Mouse (Mus musculus) heart, adult 2 months (tissue): ENCODE data around the gene Dars. TPM values are rescaled to one million over a fixed set of nuclear protein-coding genes. Genes with fewer than 3 reads are reported as not detected.

ENCODE experiments used
- DNase-seq, 2 experiments: peaks; one replicate each; pipeline ENCODE4 v3.0.0; 2021
- H3K27ac ChIP-seq: fragments of 200-600 bp; 2 replicates; pipeline ENCODE4 v1.8.1; 2022
- H3K27me3 ChIP-seq: fragments of 200-500 bp; 2 replicates; pipeline ENCODE4 v1.6.1; 2012; ENCODE audit warnings: mild to moderate bottlenecking, low read length, inconsistent platforms, mixed read lengths; ENCODE audit not compliant: control insufficient read depth, insufficient read depth
- H3K36me3 ChIP-seq: fragments of 200-500 bp; 2 replicates; pipeline ENCODE4 v1.6.1; 2012; ENCODE audit warnings: low read length, inconsistent platforms; ENCODE audit not compliant: control insufficient read depth, insufficient read depth
- H3K4me1 ChIP-seq: fragments of 200-500 bp; 2 replicates; pipeline ENCODE4 v1.6.1; 2011; ENCODE audit warnings: low read length; ENCODE audit not compliant: control insufficient read depth, insufficient read depth
- H3K4me3 ChIP-seq: fragments of 200-600 bp; 2 replicates; pipeline ENCODE4 v1.8.1; 2022
- H3K79me2 ChIP-seq: fragments of 200-500 bp; replicated peaks from 2 replicates; pipeline ENCODE4 v1.6.1; 2012; ENCODE audit warnings: mild to moderate bottlenecking, inconsistent platforms, low read length, moderate library complexity, mixed read lengths; ENCODE audit not compliant: control insufficient read depth, insufficient read depth
- H3K9ac ChIP-seq: fragments of 200-500 bp; 2 replicates; pipeline ENCODE4 v1.6.1; 2012; ENCODE audit warnings: low read depth, mild to moderate bottlenecking, control low read depth, inconsistent platforms, low read length, mixed read lengths
- CTCF ChIP-seq: fragments of 200-600 bp; IDR thresholded peaks from 2 replicates; pipeline ENCODE4 v1.8.1; 2022; ENCODE audit warnings: antibody characterized with exemption, mild to moderate bottlenecking, moderate library complexity
- EP300 ChIP-seq: fragments of 200-500 bp; IDR thresholded peaks from 2 replicates; pipeline ENCODE4 v1.6.1; 2011; ENCODE audit warnings: low read depth, low read length, control low read depth; ENCODE audit not compliant: insufficient read depth
- POLR2A ChIP-seq: fragments of 200-500 bp; IDR thresholded peaks from 2 replicates; pipeline ENCODE4 v1.6.1; 2011; ENCODE audit warnings: mild to moderate bottlenecking, low read depth, low read length, control low read depth; ENCODE audit not compliant: insufficient read depth
- WGBS: fragments of 180-500 bp; shearing (Covaris S2); methylation state at CpG from one replicate; pipeline ENCODE4 v1.1.7; 2018; 5-methylcytosine and 5-hydroxymethylcytosine counted together
- intact Hi-C: fragments of 180-260 bp; cut with DNase I; formaldehyde crosslinking; loops from one replicate; pipeline ENCODE4 v1.15.1; 2025
- polyA plus RNA-seq: library from polyadenylated mRNA; depleted of rRNA; stranded (reverse); fragments of >200 nt; gene quantifications from 2 replicates; pipeline ENCODE4 v1.2.3, GENCODE M21; 2012
- total RNA-seq, 2 experiments: library from RNA; stranded (reverse); gene quantifications; 2 replicates each; pipeline ENCODE4 v1.2.3; 2021

Dars gene
- total and polyA plus RNA-seq, 3 experiments, result 15.5 to 66.9 (median 57.4) TPM

DNA sequence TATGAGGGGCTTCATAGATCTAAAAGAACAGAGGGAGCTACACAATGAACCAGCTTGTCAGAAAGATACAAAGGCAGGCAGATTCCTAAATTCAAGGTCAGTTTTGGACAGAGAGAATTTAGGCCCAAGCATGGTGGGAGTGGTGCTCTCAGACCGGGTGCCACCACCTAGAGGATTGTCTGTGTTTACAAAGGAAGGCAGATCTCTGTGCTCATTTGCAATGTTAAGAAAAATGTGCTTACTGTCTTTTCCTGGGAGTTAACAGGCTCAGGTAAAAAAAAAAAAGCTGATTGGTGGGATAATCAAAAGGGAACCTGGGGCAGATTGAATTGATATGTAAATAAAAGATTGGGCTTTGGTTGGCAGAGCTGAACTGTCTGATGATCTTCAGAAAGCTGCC lies 20.1 kb upstream of the Dars start:
- Histone ChIP-seq H3K4me3 (no peak overlapping the region), H3K4me1 (peaks cover 6% of the 10 kb centered on the region), H3K9ac (no peak overlapping the region), H3K36me3 (peaks cover 2% of the 10 kb centered on the region; the same call in 1 of the 2 replicates), H3K27me3 (no peaks in the 10 kb centered on the region), H3K27ac (no peak overlapping the region), H3K79me2 (no peaks in the 10 kb centered on the region)
- 70% methylated on average over 1 of the region's 1 CpGs for WGBS
- DNase-seq, result no peak
- no peak for TF ChIP-seq POLR2A
- no peak for TF ChIP-seq EP300
- no peak for TF ChIP-seq CTCF
- intact Hi-C loops, result no loop called here

- H3K4me1 ChIP-seq, result peaks cover 2% of the 10 kb centered on the region
- no peaks in the 10 kb centered on the region for H3K27me3 ChIP-seq
- no peak overlapping the region for H3K4me3 ChIP-seq
- no peaks in the 10 kb centered on the region for H3K79me2 ChIP-seq
- H3K27ac ChIP-seq, result no peak overlapping the region
- DNase-seq, result no peak
- no peaks in the 10 kb centered on the region; the same call in 1 of the 2 replicates for H3K36me3 ChIP-seq
- WGBS, result 75% methylated on average over 3 of the region's 3 CpGs
- no peak overlapping the region for H3K9ac ChIP-seq
- TF ChIP-seq EP300 (no peak), POLR2A (no peak), CTCF (no peak)
- intact Hi-C loops, result no loop called here
These were observed 18.8 kb upstream of the Dars start for GRCm38 (mm10) chr1:128436015-128436414.

GRCm38 (mm10) chr1:128435551-128435950 lies 18.4 kb upstream of the Dars start:
- intact Hi-C loops, result no loop called here
- TF ChIP-seq EP300 (no peak), POLR2A (no peak), CTCF (no peak)
- no peaks in the 10 kb centered on the region for H3K4me1 ChIP-seq
- no peak for DNase-seq
- no peak overlapping the region for H3K4me3 ChIP-seq
- no peaks in the 10 kb centered on the region for H3K27me3 ChIP-seq
- no peaks in the 10 kb centered on the region for H3K79me2 ChIP-seq
- no peaks in the 10 kb centered on the region for H3K36me3 ChIP-seq
- WGBS, result 44% methylated on average over 4 of the region's 4 CpGs
- H3K9ac ChIP-seq, result no peak overlapping the region
- no peak overlapping the region for H3K27ac ChIP-seq

- WGBS, result 75% methylated on average over 3 of the region's 3 CpGs
- H3K4me3 ChIP-seq, result no peak overlapping the region
- no peak for DNase-seq
These were observed 7.8 kb upstream of the Dars start for GRCm38 (mm10) chr1:128424928-128425327.

DNA sequence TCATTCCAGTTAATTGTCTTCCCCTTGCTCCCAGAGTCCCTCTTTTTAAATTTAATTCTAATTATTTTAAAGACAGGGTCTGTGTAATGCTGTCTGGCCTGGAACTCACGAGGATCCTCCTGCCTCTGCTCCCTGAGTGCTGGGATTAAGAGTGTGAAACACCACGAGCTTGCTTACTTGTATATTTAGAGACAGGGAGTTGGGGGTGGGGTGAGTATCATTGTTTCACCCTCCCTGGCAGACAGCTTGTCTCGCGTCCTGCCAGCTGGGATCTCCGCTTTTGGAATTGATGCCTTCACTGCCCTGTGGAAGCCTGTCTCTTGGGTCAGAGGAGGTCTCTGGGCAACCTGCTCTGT lies 343 bp upstream of the Dars start:
- 33% methylated on average over 5 of the region's 5 CpGs for WGBS
- no peak overlapping the region for H3K9ac ChIP-seq
- no peak for TF ChIP-seq EP300
- TF ChIP-seq POLR2A, result no peak
- no peak for TF ChIP-seq CTCF
- no peak for DNase-seq
- peak overlapping the region; percentile 96 for H3K4me3 ChIP-seq
- peaks cover 3% of the 10 kb centered on the region; the same call in 1 of the 2 replicates for H3K4me1 ChIP-seq
- H3K79me2 ChIP-seq, result no peaks in the 10 kb centered on the region
- peaks cover 11% of the 10 kb centered on the region for H3K36me3 ChIP-seq
- H3K27ac ChIP-seq, result peak overlapping the region; percentile 97
- no peaks in the 10 kb centered on the region for H3K27me3 ChIP-seq
- intact Hi-C loops, result loop anchor here (1.0 to 2.0 kb wide), 2 partner anchors 40 to 173 kb away; no protein-coding TSS in a partner anchor

More at GRCm38 (mm10) chr1:128424928-128425327, 7.8 kb upstream of the Dars start:
- Histone ChIP-seq H3K27ac (no peak overlapping the region), H3K79me2 (no peaks in the 10 kb centered on the region), H3K4me1 (no peaks in the 10 kb centered on the region), H3K27me3 (no peaks in the 10 kb centered on the region), H3K9ac (no peak overlapping the region), H3K36me3 (no peaks in the 10 kb centered on the region)
- intact Hi-C loops, result no loop called here
- TF ChIP-seq CTCF (no peak), EP300 (no peak), POLR2A (no peak)

- no peaks in the 10 kb centered on the region for H3K27me3 ChIP-seq
- WGBS, result 94% methylated on average over 5 of the region's 5 CpGs
- no peak for DNase-seq
- H3K4me3 ChIP-seq, result no peak overlapping the region
- TF ChIP-seq POLR2A (no peak), EP300 (no peak), CTCF (no peak)
- H3K36me3 ChIP-seq, result peaks cover 19% of the 10 kb centered on the region
- intact Hi-C loops, result no loop called here
- no peak overlapping the region for H3K27ac ChIP-seq
- H3K9ac ChIP-seq, result no peak overlapping the region
- H3K4me1 ChIP-seq, result no peaks in the 10 kb centered on the region
- H3K79me2 ChIP-seq, result peaks cover 3% of the 10 kb centered on the region; the same call in 1 of the 2 replicates
These were observed 6.0 kb downstream of the Dars start for GRCm38 (mm10) chr1:128411141-128411540.
